Mouse (Mus musculus): Measurements from ENCODE around the gene Gm13103.
A peak's percentile ranks its signal among the peaks of the same experiment; 100 is the strongest.
"Not testable (repeated sequence)": the region's sequence is repeated elsewhere in the genome, so short reads cannot be mapped to it uniquely, and the experiment has no call there.

Gene Gm13103

GRCm38 (mm10) chr4:143846197-143846596, at the start of gene Gm13103:
TSS of gene Gm13103 (plus strand) at chr4:143846497.
- not testable (repeated sequence) for DNase-seq

- DNase-seq: no peak
These were observed 30.3 kb upstream of the Gm13103 start, which contains the start of gene Gm13084 for GRCm38 (mm10) chr4:143815993-143816392. TSS of gene Gm13084 (minus strand) at chr4:143816093.

DNA sequence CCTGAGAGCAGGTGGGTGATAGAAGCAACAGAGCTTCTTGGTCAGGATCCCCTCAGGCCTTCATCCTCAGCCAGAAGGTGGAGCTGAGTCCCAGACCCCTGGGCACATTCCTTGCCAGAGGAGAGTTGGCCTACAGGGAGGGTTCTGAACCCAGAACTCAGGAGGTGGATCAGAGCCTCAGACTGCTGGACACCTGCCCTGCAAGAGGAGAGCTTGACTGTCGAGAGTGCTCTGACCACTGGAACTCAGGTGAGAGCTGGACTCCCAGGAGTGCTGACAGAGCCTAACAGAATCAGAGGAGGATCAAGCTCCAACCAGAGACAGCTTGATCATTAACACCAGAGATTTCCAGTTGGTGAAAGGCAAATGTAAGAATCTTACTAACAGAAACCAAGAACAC, 36.1 kb downstream of the Gm13103 start:
- peak; percentile 63 for DNase-seq

DNA sequence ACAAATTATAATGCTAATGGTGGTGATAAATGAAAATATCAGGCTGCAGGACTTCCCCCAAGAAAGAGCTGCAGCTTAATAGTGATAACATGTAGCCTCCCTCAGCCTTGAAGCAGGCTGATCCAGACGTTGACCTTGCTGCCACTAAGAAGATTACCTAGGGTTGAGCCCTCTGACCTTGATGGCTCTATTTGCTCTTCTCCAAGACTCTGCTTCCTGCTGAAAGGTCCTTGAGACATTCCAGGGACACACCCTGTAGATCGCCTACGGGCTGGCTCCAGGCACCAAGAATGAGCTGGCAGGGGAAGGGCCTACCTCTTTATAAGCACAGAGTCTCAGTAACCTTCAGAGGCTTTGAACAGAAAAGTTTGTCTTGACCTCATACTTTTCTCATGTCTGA, 48.1 kb downstream of the Gm13103 start:
- DNase-seq: not testable (repeated sequence)

DNA sequence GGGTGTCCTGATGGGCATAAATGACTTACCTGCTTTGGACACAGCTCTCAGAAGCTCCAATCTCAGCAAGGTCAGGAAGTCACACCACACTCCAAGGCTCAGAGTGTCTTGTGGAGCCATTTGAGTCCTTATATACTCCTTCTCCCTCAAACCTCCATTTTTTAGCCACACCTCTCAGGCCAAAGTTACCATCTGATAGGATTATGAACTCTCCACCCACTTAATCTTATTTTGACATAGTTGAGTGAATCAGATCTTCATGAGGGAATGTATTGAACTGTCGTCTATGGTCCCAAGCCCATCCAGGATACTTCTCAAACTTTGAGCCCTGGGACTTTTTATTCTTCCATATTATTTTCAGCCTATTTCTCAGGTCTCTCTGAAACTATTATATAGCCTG, 54.0 kb downstream of the Gm13103 start, which contains the start of gene Pramef6:
TSS of gene Pramef6 (minus strand) at position 101 of the 400 bp plus-strand sequence.
- not testable (repeated sequence) for DNase-seq
